Mouse (Mus musculus): ENCODE data around the gene Tuba3a.

The Tuba3a gene

DNA sequence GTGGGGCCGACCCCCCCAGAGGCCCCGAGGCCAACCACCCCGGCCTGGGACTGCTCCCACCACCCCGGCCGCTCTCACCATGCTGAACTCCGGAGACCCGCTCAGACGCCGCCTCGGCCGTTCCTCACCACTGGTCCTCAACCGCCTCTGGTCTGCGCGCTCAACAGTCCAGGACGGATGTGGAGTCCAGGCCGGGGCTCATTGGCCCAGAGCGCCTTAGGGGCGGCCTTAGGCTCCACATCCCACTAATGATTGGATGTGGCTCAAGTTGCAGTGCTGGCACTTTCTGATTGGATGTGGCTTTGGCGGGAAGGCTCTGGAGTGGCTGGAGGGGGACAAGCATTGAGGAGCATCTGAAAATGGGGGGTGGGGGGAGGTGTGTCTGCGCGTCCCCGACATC, at the start of gene Tuba3a:
Tuba3a (minus strand) TSS at position 153 of the 400 bp plus-strand sequence.
- in situ Hi-C loops (cut with MboI, MseI): loop anchor here in 1 of 2 experiments (5.0 kb wide), 1 partner anchor 41 kb away; no protein-coding TSS in a partner anchor

DNA sequence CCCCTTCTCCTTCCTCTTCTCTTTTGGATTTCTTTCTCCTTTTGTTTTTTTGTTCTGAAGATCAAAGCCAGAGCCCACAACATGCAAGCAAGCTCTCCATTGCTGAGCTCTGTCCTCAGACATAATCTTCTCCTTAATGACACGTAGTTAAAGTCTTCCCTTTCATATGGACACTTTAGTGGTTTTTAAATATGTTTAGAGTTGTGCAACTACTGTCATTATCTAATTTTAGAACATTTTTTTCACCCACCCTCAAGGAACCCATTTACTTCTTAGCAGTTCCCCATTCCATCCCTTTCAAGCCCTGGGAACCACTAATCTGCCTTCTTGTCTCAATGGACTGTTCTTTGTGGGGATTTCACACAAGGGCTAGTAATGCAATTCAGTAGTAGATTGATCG, 48.5 kb upstream of the Tuba3a start:
- in situ Hi-C loops (cut with MboI, MseI): no loop called here

DNA sequence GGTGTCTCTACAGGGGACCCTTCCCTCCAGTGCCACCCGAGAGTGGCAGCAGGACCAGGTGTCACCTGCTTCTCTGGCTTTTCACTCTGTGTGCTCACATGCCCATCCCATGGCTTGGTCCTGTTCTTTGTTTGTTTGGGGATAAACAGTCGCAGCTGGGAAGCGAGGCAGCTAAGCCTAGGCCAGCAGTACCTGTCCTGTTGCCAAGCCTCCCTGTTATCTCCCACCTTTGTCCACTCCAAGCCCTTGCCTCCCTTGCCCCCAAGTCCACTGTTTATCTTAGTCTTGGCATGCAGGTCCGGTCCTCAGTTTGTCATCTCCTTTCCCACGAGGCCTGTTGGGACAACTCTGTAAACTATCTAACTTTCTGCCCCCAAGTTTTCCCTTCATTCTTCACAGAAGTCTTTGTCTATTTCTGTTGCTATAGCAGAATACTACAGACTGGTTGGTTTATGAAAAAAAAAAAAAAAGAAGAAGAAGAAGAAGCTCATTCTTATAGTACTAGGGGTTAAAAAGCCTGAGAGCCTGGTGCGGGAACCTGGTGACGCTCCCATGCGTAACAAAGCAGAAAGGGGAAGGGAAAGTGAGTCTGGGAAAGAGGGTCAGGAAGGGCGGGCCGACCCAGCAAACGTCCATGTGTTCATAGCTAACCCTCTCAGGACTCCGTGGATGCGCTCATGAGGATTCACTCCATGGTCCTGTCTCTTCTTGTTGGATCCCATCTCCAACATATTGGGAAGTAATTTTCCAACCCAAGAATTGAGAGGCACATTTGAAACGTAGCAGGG, 47.5 kb upstream of the Tuba3a start:
- in situ Hi-C loops (cut with MboI, MseI): no loop called here

DNA sequence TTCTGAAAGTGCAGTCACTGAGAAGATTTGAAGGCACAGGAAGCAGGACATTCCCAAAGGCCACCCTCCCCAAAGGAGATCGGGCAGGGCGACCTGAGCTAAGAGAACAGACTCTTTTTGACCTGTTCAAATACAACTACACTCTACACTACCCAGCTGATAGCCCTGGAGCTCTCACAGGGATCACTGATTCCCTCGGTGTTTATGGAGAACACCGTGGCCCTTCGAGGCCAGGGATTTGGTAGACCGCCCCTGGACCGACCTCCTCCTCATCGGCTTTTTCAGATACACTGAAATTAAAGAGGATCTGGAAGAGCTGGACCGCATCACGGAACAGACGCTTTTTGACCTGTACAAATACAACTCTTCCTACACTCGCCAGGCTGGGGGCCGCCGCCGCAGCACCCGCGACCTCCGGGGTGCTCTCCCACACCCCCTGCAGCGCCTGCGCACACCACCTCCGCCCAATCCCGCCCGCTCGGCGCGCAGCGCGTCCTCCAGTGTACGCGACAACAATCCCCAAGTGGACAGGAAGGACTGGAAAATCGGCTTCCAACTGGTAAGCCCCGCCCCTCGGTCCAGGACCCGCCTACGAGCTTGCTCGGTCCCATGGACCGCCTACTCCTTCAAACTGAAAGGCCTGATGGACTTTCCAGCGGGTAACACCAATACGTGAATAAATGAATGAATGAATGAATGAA, 44.9 kb upstream of the Tuba3a start:
- in situ Hi-C loops (cut with MboI, MseI): no loop called here

DNA sequence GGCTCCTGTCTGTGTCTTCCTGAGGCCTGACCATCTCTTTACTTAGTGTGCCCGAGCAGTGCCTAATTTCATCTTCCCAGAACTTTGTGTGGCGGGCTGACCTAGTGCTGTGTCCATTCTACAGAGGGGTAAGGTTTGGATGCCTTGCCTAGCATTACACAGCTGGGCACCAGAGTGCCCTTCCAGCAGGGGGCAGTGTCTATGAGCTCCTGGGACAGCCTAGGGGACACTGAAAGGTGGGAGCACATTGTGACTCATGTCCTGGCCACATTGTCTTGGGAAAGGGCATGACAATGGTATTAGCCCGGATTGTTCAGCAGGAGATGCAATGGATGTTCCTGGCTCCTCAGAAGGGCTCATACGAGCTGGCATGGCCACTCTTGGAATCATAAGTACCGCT, 42.4 kb upstream of the Tuba3a start:
- in situ Hi-C loops (cut with MboI, MseI): loop anchor here (5.0 to 10.0 kb wide), 2 partner anchors 41 to 927 kb away; partner anchors contain the start of gene Tuba3a (in 1 of the 2)

DNA sequence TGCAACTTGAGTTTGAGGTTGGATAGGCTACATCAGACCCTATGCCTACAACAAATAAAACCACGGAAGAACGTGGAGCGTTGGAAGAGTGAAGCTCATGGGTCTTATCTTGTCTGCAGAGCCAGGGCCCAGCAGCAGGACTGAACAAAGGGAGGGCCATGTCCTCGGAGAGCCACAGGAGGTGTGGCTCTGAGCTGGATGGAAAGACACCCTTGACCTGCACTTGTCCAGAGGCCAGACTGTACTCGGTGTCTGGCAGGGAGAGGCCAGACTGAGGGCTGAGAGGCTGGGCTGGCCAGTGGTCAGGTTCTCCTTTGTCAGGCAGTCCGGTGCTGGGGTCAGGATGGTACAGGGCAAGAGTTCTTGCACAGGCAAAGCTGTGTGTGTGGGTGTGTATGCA, 39.5 kb upstream of the Tuba3a start:
- in situ Hi-C loops (cut with MboI, MseI): loop anchor here (5.0 to 10.0 kb wide), 2 partner anchors 38 to 929 kb away; partner anchors contain the start of gene Tuba3a (in 1 of the 2)

DNA sequence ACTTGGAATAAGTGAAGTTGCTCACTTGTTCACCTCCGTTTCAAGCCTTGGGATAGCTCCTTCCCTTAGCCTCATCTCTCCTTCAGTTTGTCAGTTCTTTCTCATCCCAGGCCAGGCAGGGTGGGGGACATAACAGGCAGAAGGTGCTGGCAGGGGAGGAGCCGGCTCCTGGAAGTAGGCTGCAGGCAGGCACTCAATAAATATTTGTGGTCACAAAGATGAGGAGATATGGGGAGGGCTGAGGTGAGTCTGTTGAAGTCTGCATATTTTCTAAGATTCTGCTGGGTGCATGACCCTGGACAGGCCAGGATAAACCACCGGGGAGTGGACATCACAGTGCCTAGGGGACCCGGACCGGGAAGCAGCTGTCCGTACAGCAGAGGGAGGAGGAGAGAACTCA, 37.7 kb upstream of the Tuba3a start:
- in situ Hi-C loops (cut with MboI, MseI): loop anchor here in 1 of 2 experiments (10.0 kb wide), 1 partner anchor 931 kb away; no protein-coding TSS in a partner anchor

DNA sequence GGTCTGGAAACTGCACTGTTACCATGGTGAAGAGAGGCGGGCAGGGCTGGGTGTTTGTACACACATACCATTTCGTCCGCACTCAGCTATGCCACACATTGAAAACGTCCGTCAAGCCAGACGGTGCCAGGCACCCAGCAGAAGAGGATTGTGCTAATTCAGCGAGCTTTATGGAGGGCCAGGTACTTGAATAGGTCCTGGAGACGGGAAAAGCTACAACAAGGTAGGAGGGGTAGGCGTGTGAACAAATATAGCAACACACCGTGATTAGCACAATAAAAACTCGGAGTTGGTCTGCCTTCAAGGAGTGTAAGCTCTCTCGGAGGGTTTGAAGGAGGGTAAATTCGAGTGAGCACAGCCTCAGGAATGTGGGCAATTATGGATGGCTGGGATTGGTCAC, 37.0 kb upstream of the Tuba3a start:
- in situ Hi-C loops (cut with MboI, MseI): loop anchor here in 1 of 2 experiments (10.0 kb wide), 1 partner anchor 932 kb away; no protein-coding TSS in a partner anchor

DNA sequence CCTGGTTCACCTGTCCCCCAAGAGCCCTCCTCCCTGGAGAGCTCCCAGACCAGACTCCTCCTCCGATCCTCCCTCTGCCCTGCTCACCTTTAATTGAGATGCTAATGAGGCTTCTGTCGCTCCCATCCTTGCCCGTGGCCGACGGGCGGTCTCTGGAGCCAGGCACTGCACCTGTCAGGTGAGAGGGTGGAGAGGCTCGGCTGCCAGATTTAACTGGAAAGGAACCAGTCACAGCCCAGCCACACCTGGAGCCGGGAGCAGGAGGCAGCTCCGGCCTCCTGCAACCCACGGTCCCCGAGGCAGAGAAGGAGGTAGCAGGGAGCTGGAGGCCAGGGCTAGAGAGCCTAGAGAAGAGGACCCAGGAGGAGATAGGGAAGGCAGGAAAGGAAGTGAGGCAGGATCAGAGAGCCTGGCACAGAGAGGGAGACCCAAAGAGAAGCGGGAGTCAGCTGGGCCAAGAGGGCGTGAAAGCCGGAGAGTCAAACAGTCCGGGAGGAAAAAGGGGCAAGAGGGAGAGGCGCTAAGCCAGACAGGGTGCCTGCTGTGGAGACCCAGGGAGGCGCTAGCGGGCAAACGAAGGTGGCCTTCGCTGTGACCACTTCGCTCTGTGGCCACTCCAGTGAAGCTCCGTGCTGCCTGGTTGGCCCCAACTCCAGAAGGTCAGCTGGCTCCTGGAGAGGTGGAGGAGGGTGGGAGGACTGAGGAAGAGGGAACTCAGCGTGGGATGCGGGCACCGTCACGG, 35.4 kb upstream of the Tuba3a start:
- in situ Hi-C loops (cut with MboI, MseI): loop anchor here in 1 of 2 experiments (10.0 kb wide), 1 partner anchor 934 kb away; no protein-coding TSS in a partner anchor

DNA sequence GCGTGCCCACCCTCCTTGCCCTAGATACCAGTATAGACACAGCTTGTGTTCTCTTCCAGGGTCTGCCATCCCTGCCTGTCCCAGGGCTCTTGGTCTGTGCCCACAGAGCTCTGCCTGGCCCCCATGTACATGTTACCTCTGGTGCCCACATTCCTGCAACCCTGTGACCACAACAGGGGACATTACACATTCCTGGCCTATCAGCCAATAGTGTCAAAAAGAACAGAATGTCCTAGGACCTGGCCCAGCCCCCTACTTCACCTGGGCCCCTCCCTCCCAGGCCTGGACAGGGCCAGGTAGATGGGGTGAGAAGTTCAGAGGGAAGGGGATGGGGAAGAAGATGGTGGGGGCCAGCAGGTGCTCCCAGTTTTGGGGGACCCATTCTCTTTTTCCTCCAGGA, 34.5 kb upstream of the Tuba3a start, which contains the start of gene Scnn1a:
Scnn1a (plus strand) TSS at position 337 of the 400 bp plus-strand sequence.
- in situ Hi-C loops (cut with MboI, MseI): loop anchor here in 1 of 2 experiments (10.0 kb wide), 1 partner anchor 934 kb away; no protein-coding TSS in a partner anchor

DNA sequence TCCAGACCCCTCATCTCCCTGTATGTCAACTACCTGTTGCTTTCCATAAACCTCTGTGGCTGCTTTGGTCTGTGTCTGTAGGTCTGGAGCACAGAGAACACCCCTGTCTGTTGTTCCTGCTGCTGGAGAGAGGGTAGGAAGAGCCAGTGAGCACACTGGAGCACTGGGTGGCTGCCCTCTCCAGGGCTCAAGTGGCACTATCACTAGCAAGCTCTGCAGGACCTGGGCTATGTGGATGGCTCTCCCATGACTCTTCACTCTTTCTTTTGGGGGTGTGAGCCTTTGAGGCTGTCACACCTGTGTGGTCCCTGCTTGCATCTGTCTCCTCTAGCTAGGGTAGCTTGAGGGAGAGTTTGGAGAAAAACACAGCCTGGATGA, 34.1 kb upstream of the Tuba3a start:
- in situ Hi-C loops (cut with MboI, MseI): loop anchor here (5.0 to 10.0 kb wide), 2 partner anchors 47 to 935 kb away; no protein-coding TSS in a partner anchor

DNA sequence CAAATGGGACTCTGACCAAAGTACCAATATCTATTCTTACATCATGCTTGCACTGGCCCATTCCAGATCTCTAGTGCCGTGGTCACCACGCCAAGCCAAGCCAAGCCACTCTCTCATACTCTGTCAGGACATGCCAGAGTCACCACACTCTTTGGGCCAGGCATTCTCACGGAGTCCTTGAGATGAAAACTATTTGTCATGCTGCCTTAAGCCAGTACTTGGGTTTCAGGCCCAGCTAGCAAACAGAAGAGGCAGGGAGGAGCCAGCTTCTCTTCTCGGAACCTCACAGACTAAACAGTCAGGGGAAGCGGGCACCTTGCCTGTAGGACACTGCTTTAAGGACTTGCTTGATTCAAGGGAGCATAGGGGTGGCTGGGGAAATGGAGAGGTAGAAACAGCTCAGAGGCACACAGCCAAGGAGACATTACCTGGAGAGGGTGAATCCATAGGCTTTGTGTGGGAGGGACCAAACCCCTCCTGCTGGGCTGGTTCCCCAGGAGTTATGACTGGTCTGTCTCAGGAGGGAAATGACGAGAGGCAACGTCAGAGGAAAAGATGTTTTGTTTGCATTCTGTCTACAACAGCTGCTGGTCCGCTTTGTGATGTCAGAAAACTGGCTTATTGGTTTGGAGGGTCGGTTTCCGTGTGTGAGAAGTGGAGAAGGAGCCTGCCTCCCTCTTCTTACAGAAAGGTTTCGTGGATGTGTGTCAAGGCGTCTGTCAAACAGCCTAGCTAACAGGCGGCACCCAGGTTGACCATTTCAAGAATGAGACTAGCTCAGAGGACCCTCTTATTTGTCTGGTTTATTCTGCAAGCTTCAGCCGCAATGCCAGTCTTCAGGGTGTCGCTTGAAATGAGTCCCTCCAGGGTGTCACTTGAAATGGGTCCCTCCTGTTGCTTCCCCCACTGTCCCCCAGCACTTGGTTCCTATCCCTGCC, 33.4 kb upstream of the Tuba3a start:
- in situ Hi-C loops (cut with MboI, MseI): loop anchor here in 1 of 2 experiments (5.0 kb wide), 1 partner anchor 48 kb away; no protein-coding TSS in a partner anchor

DNA sequence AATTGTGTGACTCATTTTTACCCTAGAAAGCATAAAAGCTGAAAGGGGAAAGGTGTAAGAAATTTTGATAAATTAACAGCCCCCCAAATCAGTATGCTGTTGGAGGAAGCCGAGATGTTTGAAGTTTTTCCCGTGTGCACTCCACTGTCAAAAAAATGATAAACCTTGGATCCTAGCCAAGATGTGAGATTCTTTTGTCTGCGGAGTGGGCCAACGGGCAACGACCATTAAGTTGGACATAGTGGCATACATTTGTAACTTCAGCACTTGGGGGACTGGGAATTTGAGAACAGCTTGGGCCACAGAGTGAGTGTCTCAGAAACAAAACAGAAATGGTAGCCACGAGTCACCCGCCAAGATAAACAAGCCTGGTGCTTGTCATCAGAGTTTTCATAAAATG, 31.2 kb upstream of the Tuba3a start:
- in situ Hi-C loops (cut with MboI, MseI): loop anchor here in 1 of 2 experiments (5.0 kb wide), 1 partner anchor 50 kb away; no protein-coding TSS in a partner anchor

DNA sequence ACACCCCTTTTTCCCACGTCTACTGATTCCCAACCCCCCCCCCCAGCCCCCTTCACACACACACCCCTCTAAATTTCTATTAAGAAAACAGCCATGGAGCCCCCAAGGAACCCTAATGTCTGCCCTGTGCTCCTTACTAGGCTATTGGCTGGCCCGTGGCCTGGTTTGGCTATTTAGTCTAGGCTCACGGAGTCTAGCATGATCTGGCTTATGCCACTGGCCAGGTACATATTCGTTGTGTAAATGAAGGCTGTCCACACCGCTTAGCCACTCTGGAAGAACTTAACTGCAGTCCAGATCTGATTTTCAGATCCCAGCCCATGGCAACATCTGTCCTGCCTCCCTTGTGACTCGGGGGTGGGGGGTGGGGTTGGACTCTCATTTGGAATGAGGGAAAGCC, 28.9 kb upstream of the Tuba3a start:
- in situ Hi-C loops (cut with MboI, MseI): loop anchor here in 1 of 2 experiments (5.0 kb wide), 1 partner anchor 53 kb away; no protein-coding TSS in a partner anchor

DNA sequence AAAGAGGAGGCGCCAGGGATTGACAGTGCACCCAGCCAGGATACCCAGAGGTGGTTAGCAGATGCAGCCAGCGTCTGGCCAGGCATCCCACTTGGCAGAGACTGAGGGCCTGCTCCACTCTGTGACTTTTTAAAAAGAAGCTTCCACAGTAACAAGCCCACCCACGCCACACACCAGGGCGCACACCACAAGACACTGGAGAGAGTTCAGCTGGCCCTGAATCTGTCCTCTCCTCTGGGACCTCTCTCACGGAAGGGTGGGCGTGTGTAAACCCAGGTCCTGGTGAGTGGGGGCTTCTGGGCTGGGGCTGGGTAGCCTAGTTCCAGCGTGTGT, 28.4 kb upstream of the Tuba3a start:
- in situ Hi-C loops (cut with MboI, MseI): no loop called here

DNA sequence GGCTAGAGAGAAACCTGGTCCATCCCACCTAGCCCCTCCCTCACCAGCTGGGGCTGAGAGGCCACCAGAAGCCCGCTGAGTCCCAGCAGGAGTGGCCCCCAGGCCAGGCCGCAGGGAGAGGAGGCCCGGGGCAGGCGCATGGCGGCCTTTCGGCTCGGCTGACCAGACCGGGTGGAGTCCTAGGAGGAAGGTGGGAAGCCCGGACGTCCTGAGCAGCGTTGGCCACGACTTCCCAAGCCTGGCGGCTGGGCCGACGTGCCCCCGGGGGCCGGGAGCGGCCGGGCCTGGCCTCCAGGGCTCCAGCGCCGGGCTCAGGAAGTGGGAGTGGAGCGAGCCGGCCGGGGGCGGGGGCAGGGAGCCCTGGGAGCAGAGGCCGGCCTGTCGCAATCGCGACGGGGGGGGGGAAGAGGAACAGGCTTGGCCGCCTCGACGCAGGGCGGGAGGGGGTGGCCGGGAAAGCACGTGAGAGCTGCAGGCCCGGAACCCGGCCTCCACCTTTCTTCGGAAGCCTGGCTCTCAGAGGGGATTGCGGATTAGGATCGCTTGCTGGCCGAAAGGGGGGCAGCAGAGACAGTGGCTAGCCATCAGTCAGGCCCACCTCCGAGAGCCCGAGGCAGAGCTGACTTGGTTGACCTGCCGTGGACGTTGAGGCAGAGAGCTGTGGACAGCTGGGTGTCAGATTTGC, 27.8 kb upstream of the Tuba3a start, which contains the start of gene Ltbr:
Ltbr (minus strand) TSS at position 340 of the 685 bp plus-strand sequence.
- in situ Hi-C loops (cut with MboI, MseI): no loop called here

DNA sequence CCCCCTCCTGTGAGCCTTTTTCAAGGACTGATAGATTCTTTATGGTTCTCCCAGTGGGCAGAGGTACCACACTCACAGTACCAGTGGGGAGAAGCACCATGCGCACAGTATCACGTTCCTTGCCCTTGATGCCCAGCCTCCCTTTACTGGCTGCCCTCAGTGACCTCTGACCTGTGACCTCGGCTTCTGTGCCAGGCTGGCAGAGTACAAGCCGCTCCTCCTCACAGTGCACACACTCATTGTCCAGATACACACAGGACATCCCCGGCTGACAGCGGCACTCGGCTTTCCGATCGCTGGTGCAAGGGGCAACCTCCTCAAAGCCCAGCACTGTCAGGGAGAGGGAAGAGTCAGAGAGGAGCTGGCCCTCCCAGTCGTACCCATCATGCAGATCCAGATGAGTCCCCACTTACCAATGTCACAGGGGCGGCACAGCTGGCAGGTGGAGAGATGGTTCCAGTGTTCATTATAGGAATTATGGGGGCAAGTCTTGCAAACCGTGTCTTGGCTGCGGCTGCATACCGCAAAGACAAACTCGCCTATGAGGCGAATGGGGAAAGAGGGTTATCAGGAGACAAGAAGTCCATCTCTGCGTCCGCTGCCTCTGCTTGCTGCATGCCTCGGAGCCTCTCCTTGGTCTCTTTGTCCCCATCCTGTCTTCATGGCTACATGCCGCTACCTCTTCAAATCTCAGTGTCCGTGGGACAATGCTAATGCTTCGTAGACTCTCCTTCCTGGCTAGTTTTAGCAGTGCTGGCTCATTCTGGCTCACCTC, 26.9 kb upstream of the Tuba3a start:
- in situ Hi-C loops (cut with MboI, MseI): no loop called here

DNA sequence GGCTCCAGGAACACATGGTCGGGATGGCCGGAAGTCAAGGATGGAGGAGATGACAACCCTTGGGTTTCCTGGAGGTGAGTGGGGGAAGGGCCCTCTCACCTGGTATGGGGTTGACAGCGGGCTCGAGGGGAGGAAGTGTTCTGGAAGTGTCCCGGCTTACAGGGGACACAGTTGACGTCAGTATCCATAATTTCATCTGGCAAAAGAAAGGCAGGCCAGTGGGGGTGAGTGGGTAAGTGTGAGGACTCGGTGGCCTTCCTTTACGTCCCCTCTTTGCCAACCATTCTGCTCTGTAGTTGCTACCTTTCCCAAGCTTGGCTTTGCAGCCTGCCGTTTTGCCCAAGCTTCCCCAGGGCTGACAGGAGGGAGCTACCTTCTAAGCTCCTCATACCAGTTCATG, 26.3 kb upstream of the Tuba3a start:
- in situ Hi-C loops (cut with MboI, MseI): no loop called here

DNA sequence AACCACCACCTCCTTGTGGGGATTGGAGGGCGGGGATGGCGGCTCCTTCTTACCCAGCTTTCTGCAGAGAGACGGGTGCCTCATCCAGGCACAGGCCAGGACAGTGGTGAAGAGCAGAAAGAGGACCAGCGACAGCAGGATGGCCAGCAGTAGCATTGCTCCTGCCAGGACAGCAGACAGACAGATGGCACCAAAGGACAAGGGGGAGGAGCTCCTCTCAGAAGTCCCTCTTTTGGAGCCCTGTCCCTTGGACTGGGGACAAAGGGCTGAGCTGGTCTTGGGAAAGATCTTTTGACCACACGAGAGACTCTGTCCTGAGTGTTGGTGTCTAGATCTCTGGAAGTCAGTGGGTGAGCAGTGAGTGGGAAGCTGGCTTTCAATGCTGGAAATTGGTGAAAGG, 23.6 kb upstream of the Tuba3a start:
- in situ Hi-C loops (cut with MboI, MseI): no loop called here

Measured in T-helper 17 cell (primary cell).